ENCODE assay signal across 8 mouse cellular contexts in the genomic region with DNA sequence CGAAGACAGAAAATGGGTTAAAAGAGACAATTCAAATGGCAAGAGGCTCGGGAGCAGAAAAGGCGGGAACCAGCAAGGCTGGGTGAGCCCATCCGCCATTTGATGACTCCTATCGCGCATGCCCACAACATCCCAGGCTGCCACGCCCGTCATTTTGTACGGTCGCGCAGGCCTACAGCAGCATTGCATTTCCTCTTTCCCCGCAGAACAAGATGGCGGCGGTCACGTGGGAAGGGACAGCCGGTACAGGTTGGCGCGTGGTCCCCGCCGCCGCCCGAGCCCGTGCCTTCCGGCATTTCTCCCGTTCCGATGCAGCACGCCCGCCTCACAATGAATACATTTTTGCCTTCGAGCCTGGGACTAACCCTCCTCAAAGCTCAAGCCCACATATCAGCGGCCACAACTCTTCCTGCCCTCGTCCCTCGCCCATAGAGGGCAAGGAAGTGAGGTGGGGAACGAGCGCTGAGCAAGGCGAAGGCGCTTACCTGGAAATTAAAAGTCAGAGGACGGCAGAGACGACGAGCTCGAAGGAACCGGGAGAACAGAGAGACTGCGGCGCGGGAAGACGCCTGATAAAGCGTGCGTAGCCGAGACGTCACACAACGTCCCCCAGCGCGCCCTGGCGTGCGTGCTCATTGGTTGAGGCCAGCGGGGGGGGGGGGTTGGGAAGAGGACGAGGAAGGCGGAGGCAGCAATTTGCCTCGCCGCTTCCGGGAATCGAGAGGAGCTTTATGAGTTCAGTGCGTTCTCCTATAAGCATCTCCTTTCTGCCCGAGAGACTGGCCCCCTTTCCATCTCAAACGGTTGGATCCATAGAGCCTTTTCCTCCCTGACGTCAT. TPM values are rescaled to one million over a fixed set of nuclear protein-coding genes. Genes with fewer than 3 reads are reported as not detected.
DNase-seq lines count a peak whose midpoint lies in the region; ATAC-seq and TF ChIP-seq lines count a peak whose summit lies in the region.

Gene Rbm3 (minus strand): TSS at position 728 of the 839 bp plus-strand sequence.

- DNase-seq in WW6 (ENCODE audit: low read depth, low spot score): peak; percentile 70
- DNase-seq in cerebellum, postnatal 4 days (ENCODE audit: low spot score in 2 of 2): peak; percentile 37 to 76
- DNase-seq in gastrocnemius, adult 2 months: peak; percentile 91
- peak; percentile 93 for DNase-seq in hindbrain, postnatal 0 days (ENCODE audit: low spot score)
- peak; percentile 82 to 84 for DNase-seq in left cerebral cortex, adult 2 months (ENCODE audit: extremely low spot score in 1 of 2, low spot score in 2 of 2)
- peak; percentile 84 for DNase-seq in right cerebral cortex, adult 2 months (ENCODE audit: low spot score in 2 of 2)
- peak; percentile 87 for DNase-seq in urinary bladder, postnatal 14 days (ENCODE audit: low spot score)

- H3K4me3 ChIP-seq in gastrocnemius, adult 2 months: peak within 1 kb of the TSS; percentile 88
- H3K4me3 ChIP-seq in hindbrain, postnatal 0 days (ENCODE audit: low read length): peak within 1 kb of the TSS; percentile 57
- peak within 1 kb of the TSS; percentile 73 for H3K4me3 ChIP-seq in left cerebral cortex, adult 2 months

- no peaks in the 10 kb centered on the region for H3K4me1 ChIP-seq in hindbrain, postnatal 0 days (ENCODE audit: insufficient read depth, low read length)

- H3K4me2 ChIP-seq in hindbrain, postnatal 0 days (ENCODE audit: low read depth, low read length): peak within 1 kb of the TSS; percentile 59

- peak; percentile 95 for ATAC-seq in hindbrain, postnatal 0 days
- ATAC-seq in megakaryocyte, adult 5-6 weeks (ENCODE audit: poor library complexity, severe bottlenecking): peak; percentile 94

- TF ChIP-seq CTCF in gastrocnemius, adult 2 months (IDR thresholded peaks at IDR 0.05): no peak
- no peak for TF ChIP-seq CTCF in hindbrain, postnatal 0 days (IDR thresholded peaks at IDR 0.05; ENCODE audit: low read depth)
- TF ChIP-seq CTCF in left cerebral cortex, adult 2 months (IDR thresholded peaks at IDR 0.05): no peak

- intact Hi-C loops in gastrocnemius, adult 2 months (cut with DNase I): no loop called here
- intact Hi-C loops in left cerebral cortex, adult 2 months (cut with DNase I): loop anchor here (1.0 kb wide), 2 partner anchors 13 to 30 kb away; partner anchors contain the start of gene Wdr13

- H3K36me3 ChIP-seq in hindbrain, postnatal 0 days (ENCODE audit: insufficient read depth, low read length): no peaks in the 10 kb centered on the region; the same call in 1 of the 2 replicates

- H3K9ac ChIP-seq in hindbrain, postnatal 0 days (replicated peaks; ENCODE audit: low read length): peak within 1 kb of the TSS; percentile 72

- no peaks in the 10 kb centered on the region for H3K9me3 ChIP-seq in hindbrain, postnatal 0 days (ENCODE audit: low read length)

- peak within 1 kb of the TSS; percentile 98 for H3K27ac ChIP-seq in gastrocnemius, adult 2 months
- peak within 1 kb of the TSS; percentile 97 for H3K27ac ChIP-seq in hindbrain, postnatal 0 days
- H3K27ac ChIP-seq in left cerebral cortex, adult 2 months: peak within 1 kb of the TSS; percentile 95

- WGBS in hindbrain, postnatal 0 days: 33% methylated on average over 63 of the region's 65 CpGs

- H3K27me3 ChIP-seq in hindbrain, postnatal 0 days (ENCODE audit: insufficient read depth, low read length): no peaks in the 10 kb centered on the region

RNA-seq across cellular contexts. Expression of gene Rbm3, which starts in this region (rescaled TPM):
- total RNA-seq in gastrocnemius, adult 2 months (2021): 10 to 100 TPM; 33.9 to 82.1 TPM
- total RNA-seq in hindbrain, postnatal 0 days (2014; rRNA removed): 318 and 321 TPM in 2 replicates
- 496 and 521 TPM in 2 replicates for polyA plus RNA-seq in hindbrain, postnatal 0 days (2015; fragmentation: Nextera tagmentation; extraction: Ambion mirVana)
- 100 to 1,000 TPM in 1 of 2 experiments, 10 to 100 TPM in 1; 86.0 to 124 TPM for total RNA-seq in left cerebral cortex, adult 2 months (2021)
- 982 and 1,036 TPM in 2 replicates for total RNA-seq in megakaryocyte, adult 5-6 weeks (2015)
- total RNA-seq in megakaryocyte, adult 5-6 weeks (2017): 1,421 and 1,439 TPM in 2 replicates

Comparison
In these comparisons a context has a peak if more than half of its experiments do, and no peak if none do; other contexts are left out.
1. Peak in every context shown above with its lines: DNase-seq, ATAC-seq, H3K4me3 ChIP-seq and H3K27ac ChIP-seq.